Mouse (Mus musculus): ENCODE data around the gene Mast3.

DNA sequence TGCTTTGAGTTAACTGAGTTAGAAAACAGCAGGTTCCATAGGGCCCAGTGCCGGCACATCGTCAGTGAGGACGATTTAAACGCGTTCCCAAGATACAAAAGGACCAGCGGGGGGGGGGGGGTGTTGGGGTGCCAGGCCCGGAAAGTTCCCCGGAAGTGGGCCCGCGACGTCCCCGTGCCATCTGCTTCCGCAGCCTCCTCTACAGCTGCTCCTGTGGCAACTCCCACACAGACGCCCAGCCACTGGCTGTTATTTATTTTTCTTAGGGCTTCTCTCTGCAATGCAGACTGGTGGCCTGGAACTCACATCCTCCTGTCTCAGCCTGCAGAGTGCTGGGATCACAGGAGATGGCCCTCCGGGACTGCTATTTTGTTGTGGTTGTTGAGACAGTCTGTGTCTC, 3.7 kb downstream of the Mast3 start:
- TF ChIP-seq CTCF (IDR thresholded peaks at IDR 0.05; ENCODE audit: extremely low read depth, insufficient read depth, insufficient read length, insufficient replicate concordance): no peak
- TF ChIP-seq POLR2A (IDR thresholded peaks at IDR 0.05; ENCODE audit: low read depth, low read length): no peak

Measured in spleen, adult 2 months (tissue).